Mouse (Mus musculus) lung, embryonic 15.5 days (tissue): ENCODE data around the gene Sh3kbp1. TPM values are rescaled to one million over a fixed set of nuclear protein-coding genes. Genes with fewer than 3 reads are reported as not detected.
A peak's percentile ranks its signal among the peaks of the same experiment; 100 is the strongest.

Source experiments
- ATAC-seq: fragments of 200-750 bp; cut with Nextera tagmentation; 2 replicates; pipeline ENCODE4 v1.8.0; 2017; ENCODE audit warnings: moderate number of reproducible peaks, borderline replicate concordance; ENCODE audit not compliant: low FRiP score, low TSS enrichment; ENCODE audit errors: extremely low read depth
- H3K27ac ChIP-seq: fragments of 300-500 bp; sonication (generic); 2 replicates; pipeline ENCODE4 v1.5.1; 2015; ENCODE audit warnings: moderate library complexity, mild to moderate bottlenecking, inconsistent platforms
- H3K27me3 ChIP-seq: fragments of 300-500 bp; sonication (generic); 2 replicates; pipeline ENCODE4 v1.6.1; 2015; ENCODE audit warnings: inconsistent platforms
- H3K36me3 ChIP-seq: fragments of 300-500 bp; sonication (generic); 2 replicates; pipeline ENCODE4 v1.6.1; 2015; ENCODE audit warnings: inconsistent platforms
- H3K4me1 ChIP-seq: fragments of 300-500 bp; sonication (generic); 2 replicates; pipeline ENCODE4 v1.6.1; 2015; ENCODE audit warnings: inconsistent platforms
- H3K4me2 ChIP-seq: fragments of 300-500 bp; sonication (generic); 2 replicates; pipeline ENCODE4 v1.6.1; 2015; ENCODE audit warnings: inconsistent platforms, mild to moderate bottlenecking, moderate library complexity
- H3K4me3 ChIP-seq: fragments of 300-500 bp; sonication (generic); 2 replicates; pipeline ENCODE4 v1.5.1; 2015; ENCODE audit warnings: mild to moderate bottlenecking, inconsistent platforms
- H3K9ac ChIP-seq: fragments of 300-500 bp; sonication (generic); 2 replicates; pipeline ENCODE4 v1.6.1; 2015; ENCODE audit warnings: inconsistent platforms
- H3K9me3 ChIP-seq: fragments of 300-500 bp; sonication (generic); 2 replicates; pipeline ENCODE4 v1.6.1; 2016; ENCODE audit warnings: inconsistent platforms
- WGBS: fragments of 180-500 bp; shearing (Covaris S2); methylation state at CpG from one replicate; pipeline ENCODE4 v1.1.7; 2015; 5-methylcytosine and 5-hydroxymethylcytosine counted together
- polyA plus RNA-seq: library from polyadenylated mRNA; unstranded; fragments of >200 nt; fragmentation: Nextera tagmentation; extraction: Ambion mirVana; gene quantifications from 2 replicates; pipeline ENCODE4 v1.2.1, GENCODE M21; 2015

Sh3kbp1 gene
- polyA plus RNA-seq, 1 experiment from 2014 or later, result 36.9 TPM

DNA sequence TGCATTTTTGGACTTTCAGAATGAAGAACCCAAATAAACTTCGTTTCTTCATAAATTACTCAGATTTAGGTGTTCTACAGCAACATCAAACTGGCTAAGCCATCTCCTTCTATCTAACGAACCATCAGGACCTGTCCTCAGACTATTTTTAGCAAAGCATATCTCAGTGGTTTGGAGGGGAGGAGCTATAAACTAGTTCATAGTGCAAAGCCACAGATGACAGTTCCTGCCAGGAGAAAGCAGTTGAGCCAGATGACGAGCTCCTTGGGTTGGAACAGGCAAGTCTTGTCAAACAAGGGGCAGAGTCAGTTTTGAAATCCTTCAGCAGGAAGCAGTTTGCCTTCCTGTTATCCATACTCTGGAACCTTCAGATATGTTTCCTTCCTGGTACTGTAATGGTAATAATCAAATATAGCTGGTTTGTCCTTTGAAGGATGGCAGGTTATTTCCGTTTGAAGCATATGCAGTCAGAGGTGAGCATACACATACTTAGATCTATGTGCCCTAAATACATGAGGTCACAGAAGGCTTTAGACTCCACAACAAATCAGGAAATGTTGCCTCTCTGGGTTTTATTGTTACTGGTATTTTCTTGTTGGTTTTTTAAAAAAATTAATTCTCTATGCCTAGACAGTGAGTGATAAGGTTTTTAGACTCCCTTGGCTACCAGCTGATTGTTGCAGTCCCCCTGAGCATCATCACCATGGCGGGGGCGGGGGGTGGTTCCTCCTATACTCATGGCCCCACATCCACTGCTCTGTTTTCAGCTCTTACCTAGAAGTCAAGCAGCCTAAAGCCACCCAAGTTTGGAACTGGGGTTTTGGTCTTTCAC is 282.6 kb downstream of the Sh3kbp1 start:
- H3K4me1 ChIP-seq, result 0 out of 2 replicates have a peak, but pooled peaks cover 6% of the 10 kb centered on the region
- no peak overlapping the region for H3K4me3 ChIP-seq
- H3K36me3 ChIP-seq, result no peaks in the 10 kb centered on the region
- ATAC-seq, result no peak
- H3K4me2 ChIP-seq, result no peak overlapping the region
- H3K27me3 ChIP-seq, result no peaks in the 10 kb centered on the region
- no peak overlapping the region for H3K27ac ChIP-seq
- no peak overlapping the region for H3K9ac ChIP-seq
- 65% methylated on average over 6 of the region's 6 CpGs for WGBS
- H3K9me3 ChIP-seq, result no peaks in the 10 kb centered on the region

GRCm38 (mm10) chrX:159910600-159910999 is 283.5 kb downstream of the Sh3kbp1 start:
- 0 out of 2 replicates have a peak, but pooled peaks cover 6% of the 10 kb centered on the region for H3K4me1 ChIP-seq
- no peak overlapping the region for H3K4me3 ChIP-seq
- H3K36me3 ChIP-seq, result no peaks in the 10 kb centered on the region
- no peak overlapping the region for H3K9ac ChIP-seq
- no peaks in the 10 kb centered on the region for H3K27me3 ChIP-seq
- no peak overlapping the region for H3K4me2 ChIP-seq
- 49% methylated on average over 3 of the region's 3 CpGs for WGBS
- peak; percentile 79; the same call in 1 of the 2 replicates for ATAC-seq
- H3K27ac ChIP-seq, result no peak overlapping the region
- no peaks in the 10 kb centered on the region for H3K9me3 ChIP-seq

DNA sequence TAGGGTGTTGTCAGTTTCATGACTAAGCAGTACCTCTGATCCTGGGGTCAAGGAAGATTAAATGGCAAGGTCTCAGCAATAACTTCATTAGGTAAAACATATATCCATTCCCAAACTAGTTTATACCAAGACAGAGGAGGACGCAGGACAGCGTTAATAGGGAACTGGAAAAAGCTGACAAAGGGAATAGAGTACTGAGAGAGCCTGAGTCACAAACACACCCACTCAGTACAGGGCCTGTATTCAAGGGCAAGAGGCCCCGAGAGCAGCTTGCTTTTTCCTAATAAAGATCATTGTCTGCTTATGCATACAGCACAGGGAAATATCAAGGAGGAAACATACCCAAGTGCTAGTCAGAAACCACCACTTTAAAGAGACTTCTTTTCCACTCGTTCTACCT is 284.5 kb downstream of the Sh3kbp1 start:
- ATAC-seq, result no peak
- Histone ChIP-seq H3K4me2 (no peak overlapping the region), H3K9me3 (no peaks in the 10 kb centered on the region), H3K4me3 (no peak overlapping the region), H3K36me3 (no peaks in the 10 kb centered on the region), H3K9ac (no peak overlapping the region), H3K27me3 (no peaks in the 10 kb centered on the region), H3K27ac (no peak overlapping the region), H3K4me1 (0 out of 2 replicates have a peak, but pooled peaks cover 6% of the 10 kb centered on the region)
- WGBS, result 87% methylated on average over 4 of the region's 4 CpGs

DNA sequence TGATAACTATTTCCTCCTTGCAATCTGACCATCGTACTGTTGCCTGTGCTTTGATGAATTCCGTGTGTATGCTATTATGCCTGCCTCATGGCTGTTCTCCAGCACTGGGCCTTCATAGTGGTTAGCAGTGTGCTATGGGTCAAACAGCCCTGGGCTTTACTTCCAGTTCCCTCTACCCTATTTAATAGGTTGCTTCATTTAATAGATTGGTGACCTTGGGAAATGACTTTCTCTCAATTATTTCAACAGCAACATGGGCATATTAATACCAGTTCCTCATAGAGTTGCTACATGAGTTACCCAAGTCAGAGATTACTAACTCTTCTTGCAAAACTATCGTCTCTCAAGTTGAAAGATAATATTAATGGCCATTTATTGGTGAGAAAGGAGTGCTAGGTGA is 285.0 kb downstream of the Sh3kbp1 start:
- no peaks in the 10 kb centered on the region for H3K27me3 ChIP-seq
- no peaks in the 10 kb centered on the region for H3K36me3 ChIP-seq
- no peaks in the 10 kb centered on the region for H3K9me3 ChIP-seq
- H3K27ac ChIP-seq, result no peak overlapping the region
- 0 out of 2 replicates have a peak, but pooled peaks cover 6% of the 10 kb centered on the region for H3K4me1 ChIP-seq
- H3K4me3 ChIP-seq, result no peak overlapping the region
- no peak overlapping the region for H3K9ac ChIP-seq
- 69% methylated on average over 3 of the region's 3 CpGs for WGBS
- ATAC-seq, result no peak
- no peak overlapping the region for H3K4me2 ChIP-seq

GRCm38 (mm10) chrX:159913489-159913888 is 286.4 kb downstream of the Sh3kbp1 start:
- ATAC-seq, result no peak
- H3K9ac ChIP-seq, result no peak overlapping the region
- 58% methylated on average over 3 of the region's 3 CpGs for WGBS

DNA sequence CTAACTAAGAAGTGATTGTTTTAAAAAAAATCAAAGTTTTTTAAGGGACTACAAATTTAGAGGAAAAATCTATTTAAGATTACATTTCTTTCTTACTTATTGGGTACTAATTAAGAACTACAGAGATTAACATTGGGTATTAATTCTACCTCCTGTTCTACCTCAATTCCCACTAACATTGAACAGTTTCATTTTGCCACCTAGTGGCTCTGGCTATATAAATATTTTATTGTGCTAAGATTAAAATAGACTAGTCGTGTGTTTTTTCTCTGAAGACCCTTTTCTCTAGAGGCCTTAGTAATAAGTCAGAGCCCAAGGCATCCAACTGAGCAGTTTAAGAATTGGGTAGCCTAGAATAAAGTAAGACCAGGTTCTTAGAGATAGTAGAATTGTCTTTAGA is 288.1 kb downstream of the Sh3kbp1 start:
- Histone ChIP-seq H3K9me3 (no peaks in the 10 kb centered on the region), H3K27me3 (no peaks in the 10 kb centered on the region), H3K4me3 (no peak overlapping the region), H3K27ac (no peak overlapping the region), H3K4me1 (no peaks in the 10 kb centered on the region), H3K36me3 (no peaks in the 10 kb centered on the region), H3K9ac (no peak overlapping the region), H3K4me2 (no peak overlapping the region)
- WGBS, result 27% methylated on average over 1 of the region's 1 CpGs
- ATAC-seq, result no peak

More at GRCm38 (mm10) chrX:159913489-159913888, 286.4 kb downstream of the Sh3kbp1 start:
- Histone ChIP-seq H3K4me1 (0 out of 2 replicates have a peak, but pooled peaks cover 6% of the 10 kb centered on the region), H3K27ac (no peak overlapping the region), H3K36me3 (no peaks in the 10 kb centered on the region), H3K4me2 (no peak overlapping the region), H3K4me3 (no peak overlapping the region), H3K9me3 (no peaks in the 10 kb centered on the region), H3K27me3 (no peaks in the 10 kb centered on the region)

- H3K4me1 ChIP-seq, result no peaks in the 10 kb centered on the region
- no peak for ATAC-seq
- 82% methylated on average over 6 of the region's 6 CpGs for WGBS
- no peak overlapping the region for H3K4me2 ChIP-seq
- no peaks in the 10 kb centered on the region; the same call in 1 of the 2 replicates for H3K27me3 ChIP-seq
- H3K36me3 ChIP-seq, result no peaks in the 10 kb centered on the region
- no peaks in the 10 kb centered on the region for H3K9me3 ChIP-seq
- no peak overlapping the region for H3K9ac ChIP-seq
- H3K4me3 ChIP-seq, result no peak overlapping the region
- no peak overlapping the region for H3K27ac ChIP-seq
Observed at GRCm38 (mm10) chrX:159924759-159925158, 297.7 kb downstream of the Sh3kbp1 start.

- no peaks in the 10 kb centered on the region for H3K4me1 ChIP-seq
- no peak for ATAC-seq
- no peak overlapping the region for H3K4me3 ChIP-seq
- WGBS, result 67% methylated on average over 5 of the region's 5 CpGs
- no peak overlapping the region for H3K27ac ChIP-seq
- no peaks in the 10 kb centered on the region for H3K36me3 ChIP-seq
- H3K27me3 ChIP-seq, result no peaks in the 10 kb centered on the region; the same call in 1 of the 2 replicates
- H3K9ac ChIP-seq, result no peak overlapping the region
- H3K9me3 ChIP-seq, result no peaks in the 10 kb centered on the region
- no peak overlapping the region for H3K4me2 ChIP-seq
Observed at GRCm38 (mm10) chrX:159928165-159928564, 301.1 kb downstream of the Sh3kbp1 start.

GRCm38 (mm10) chrX:159928834-159929233 is 301.8 kb downstream of the Sh3kbp1 start:
- 42% methylated on average over 3 of the region's 3 CpGs for WGBS
- H3K27ac ChIP-seq, result no peak overlapping the region
- ATAC-seq, result no peak

DNA sequence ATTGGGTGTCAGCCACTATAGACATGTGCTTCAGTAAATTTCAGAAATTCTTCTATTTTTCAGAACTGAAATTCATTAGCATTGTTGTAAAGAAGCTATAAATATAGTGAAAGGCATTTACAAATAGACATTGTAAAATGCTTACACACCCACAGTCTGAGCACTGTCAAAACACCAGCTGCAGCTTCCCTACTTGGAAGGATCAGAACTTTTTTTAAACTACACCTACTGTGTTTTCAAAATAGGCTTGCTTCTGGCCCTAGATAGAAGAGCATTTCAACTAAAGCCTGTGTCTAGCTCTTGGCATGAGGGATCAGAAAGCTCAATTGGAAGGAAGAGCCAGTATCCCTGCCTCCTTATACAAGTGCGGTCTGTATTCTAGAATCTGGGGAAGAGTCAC is 305.0 kb downstream of the Sh3kbp1 start:
- Histone ChIP-seq H3K4me1 (no peaks in the 10 kb centered on the region), H3K27me3 (no peaks in the 10 kb centered on the region; the same call in 1 of the 2 replicates), H3K36me3 (no peaks in the 10 kb centered on the region), H3K9ac (no peak overlapping the region), H3K27ac (no peak overlapping the region), H3K4me2 (no peak overlapping the region), H3K4me3 (no peak overlapping the region), H3K9me3 (no peaks in the 10 kb centered on the region)
- no peak for ATAC-seq
- 89% methylated on average over 1 of the region's 1 CpGs for WGBS

More at GRCm38 (mm10) chrX:159928834-159929233, 301.8 kb downstream of the Sh3kbp1 start:
- Histone ChIP-seq H3K4me2 (no peak overlapping the region), H3K9ac (no peak overlapping the region), H3K9me3 (no peaks in the 10 kb centered on the region), H3K36me3 (no peaks in the 10 kb centered on the region), H3K4me3 (no peak overlapping the region), H3K4me1 (no peaks in the 10 kb centered on the region), H3K27me3 (no peaks in the 10 kb centered on the region; the same call in 1 of the 2 replicates)

DNA sequence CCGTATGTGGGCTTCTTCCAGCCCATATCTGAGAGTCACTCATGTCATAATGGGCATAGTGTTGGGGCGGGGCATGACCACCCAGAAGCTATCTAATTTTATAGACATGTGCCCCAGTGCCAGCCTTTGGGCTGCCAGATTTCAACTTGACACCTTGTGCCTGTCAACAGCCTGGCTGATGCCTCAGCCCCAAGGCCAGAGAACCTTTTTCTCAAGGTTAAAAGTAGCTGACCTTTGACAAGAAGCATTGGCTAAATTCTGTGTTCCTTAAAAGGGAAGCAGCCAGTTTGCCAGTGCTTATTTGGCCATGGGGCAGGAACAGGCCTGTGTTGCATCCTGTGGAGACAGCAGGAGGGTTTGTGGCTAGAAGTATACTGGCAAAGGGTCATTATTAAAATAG is 315.5 kb downstream of the Sh3kbp1 start:
- H3K9ac ChIP-seq, result no peak overlapping the region
- WGBS, result 80% methylated on average over 2 of the region's 2 CpGs
- no peak for ATAC-seq

DNA sequence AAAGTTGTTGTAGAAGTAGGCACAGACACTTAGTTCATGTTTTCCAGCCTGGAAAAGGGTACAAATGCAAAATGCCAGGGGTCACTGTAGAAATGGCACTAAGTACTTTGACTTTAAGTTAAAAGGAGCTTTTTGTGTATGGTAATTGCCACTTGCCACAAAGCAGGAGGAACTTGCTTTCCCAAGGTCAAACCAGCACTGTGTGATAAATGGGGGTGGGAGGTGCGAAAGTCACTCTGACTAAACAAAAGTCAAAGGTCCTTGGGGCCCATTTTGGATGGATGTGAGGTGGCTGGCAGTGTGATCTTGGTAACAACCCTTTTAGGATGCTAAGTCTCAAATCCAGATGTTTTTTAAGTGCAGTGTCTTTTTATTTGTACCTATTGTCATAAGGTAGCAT is 316.5 kb downstream of the Sh3kbp1 start:
- WGBS, result 80% methylated on average over 1 of the region's 1 CpGs
- H3K27ac ChIP-seq, result no peak overlapping the region
- H3K27me3 ChIP-seq, result no peaks in the 10 kb centered on the region
- no peak overlapping the region for H3K4me3 ChIP-seq
- no peak overlapping the region for H3K9ac ChIP-seq
- H3K4me1 ChIP-seq, result no peaks in the 10 kb centered on the region
- no peaks in the 10 kb centered on the region for H3K36me3 ChIP-seq
- H3K4me2 ChIP-seq, result no peak overlapping the region
- no peaks in the 10 kb centered on the region for H3K9me3 ChIP-seq
- no peak for ATAC-seq

More for the DNA sequence above, 315.5 kb downstream of the Sh3kbp1 start:
- H3K4me1 ChIP-seq, result no peaks in the 10 kb centered on the region
- H3K27me3 ChIP-seq, result no peaks in the 10 kb centered on the region
- H3K27ac ChIP-seq, result no peak overlapping the region
- H3K4me2 ChIP-seq, result no peak overlapping the region
- no peaks in the 10 kb centered on the region for H3K9me3 ChIP-seq
- H3K4me3 ChIP-seq, result no peak overlapping the region
- no peaks in the 10 kb centered on the region for H3K36me3 ChIP-seq
